Mouse (Mus musculus): ENCODE results near the gene Mok. TPM values are rescaled to one million over a fixed set of nuclear protein-coding genes. Genes with fewer than 3 reads are reported as not detected.

Mok gene
- total RNA-seq, 1 experiment from 2014 or later: 0.25 TPM

- ATAC-seq (replicated peaks in 1 of 2; ENCODE audit: insufficient read depth in 1 of 2, low FRiP score in 2 of 2, low TSS enrichment in 1 of 2, low read depth in 1 of 2, poor library complexity in 2 of 2, severe bottlenecking in 2 of 2): no peak
These were observed 11.2 kb upstream of the Mok start for GRCm38 (mm10) chr12:110851923-110852322.

GRCm38 (mm10) chr12:110851414-110851813 is 10.7 kb upstream of the Mok start:
- ATAC-seq (replicated peaks in 1 of 2; ENCODE audit: insufficient read depth in 1 of 2, low FRiP score in 2 of 2, low TSS enrichment in 1 of 2, low read depth in 1 of 2, poor library complexity in 2 of 2, severe bottlenecking in 2 of 2): peak in 1 of 2 experiments; percentile 46; a peak in 3 of 4 replicates

DNA sequence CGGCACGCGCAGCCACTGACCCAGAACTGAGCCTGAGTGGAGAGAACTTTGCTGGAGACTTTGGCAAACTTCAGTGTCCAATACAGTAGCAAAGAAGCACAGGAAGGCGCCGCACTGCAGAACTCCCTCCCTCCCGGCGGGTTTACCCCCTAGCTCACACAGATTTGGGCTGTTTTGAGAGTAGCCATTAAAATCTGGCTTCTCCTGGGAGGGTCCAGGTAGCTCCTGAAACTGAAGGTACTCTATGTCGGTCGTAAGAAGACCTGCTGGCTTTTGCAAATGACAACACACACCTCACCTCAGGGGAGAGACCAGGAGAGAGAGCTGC is 10.2 kb upstream of the Mok start:
- 0 out of 4 replicates have a peak, but pooled peaks of 1 of the 2 experiments have one; percentile 7 for ATAC-seq (replicated peaks in 1 of 2; ENCODE audit: insufficient read depth in 1 of 2, low FRiP score in 2 of 2, low TSS enrichment in 1 of 2, low read depth in 1 of 2, poor library complexity in 2 of 2, severe bottlenecking in 2 of 2)

- ATAC-seq (replicated peaks in 1 of 2; ENCODE audit: insufficient read depth in 1 of 2, low FRiP score in 2 of 2, low TSS enrichment in 1 of 2, low read depth in 1 of 2, poor library complexity in 2 of 2, severe bottlenecking in 2 of 2): peak; percentile 38 to 51
These were observed 9.5 kb upstream of the Mok start, which contains the start of gene Zfp839 for GRCm38 (mm10) chr12:110850010-110850928. TSS of gene Zfp839 (plus strand) at chr12:110850253.

DNA sequence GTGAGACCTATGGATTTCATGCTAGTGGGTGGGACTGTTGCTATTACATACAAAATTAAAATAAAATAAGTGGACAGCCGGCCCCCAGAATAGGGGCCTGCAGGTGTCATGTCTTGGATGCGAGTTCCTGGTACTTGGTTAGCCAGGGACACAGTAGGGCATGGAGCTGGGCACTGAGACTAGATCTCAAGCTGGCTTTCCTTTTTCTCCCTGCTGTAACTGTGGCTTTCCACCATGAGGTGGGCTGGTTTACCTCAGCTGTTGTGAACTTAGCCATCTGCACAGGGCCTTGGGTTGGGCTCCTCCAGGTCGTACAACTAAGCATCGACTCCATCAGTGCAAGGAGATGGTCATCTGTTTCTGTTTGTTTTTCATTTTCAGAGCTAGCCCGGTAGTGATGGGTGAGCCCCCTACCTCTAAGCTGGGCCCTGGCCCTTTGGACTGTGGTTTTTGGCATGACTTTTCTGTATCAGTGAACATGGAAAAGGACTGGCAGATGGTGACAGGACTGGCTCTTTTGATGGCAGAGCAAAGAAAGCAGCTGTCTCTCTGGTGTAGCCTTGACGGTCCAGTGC is 5.5 kb upstream of the Mok start:
- no peak for ATAC-seq (replicated peaks in 1 of 2; ENCODE audit: insufficient read depth in 1 of 2, low FRiP score in 2 of 2, low TSS enrichment in 1 of 2, low read depth in 1 of 2, poor library complexity in 2 of 2, severe bottlenecking in 2 of 2)

GRCm38 (mm10) chr12:110845131-110845880 is 4.6 kb upstream of the Mok start:
- peak; percentile 70 to 76 for ATAC-seq (replicated peaks in 1 of 2; ENCODE audit: insufficient read depth in 1 of 2, low FRiP score in 2 of 2, low TSS enrichment in 1 of 2, low read depth in 1 of 2, poor library complexity in 2 of 2, severe bottlenecking in 2 of 2)

GRCm38 (mm10) chr12:110844227-110845130 is 3.7 kb upstream of the Mok start:
- ATAC-seq (replicated peaks in 1 of 2; ENCODE audit: insufficient read depth in 1 of 2, low FRiP score in 2 of 2, low TSS enrichment in 1 of 2, low read depth in 1 of 2, poor library complexity in 2 of 2, severe bottlenecking in 2 of 2): peak; percentile 13 to 19

- peak; percentile 62 for ATAC-seq (replicated peaks in 1 of 2; ENCODE audit: insufficient read depth in 1 of 2, low FRiP score in 2 of 2, low TSS enrichment in 1 of 2, low read depth in 1 of 2, poor library complexity in 2 of 2, severe bottlenecking in 2 of 2)
These were observed 2.7 kb upstream of the Mok start for GRCm38 (mm10) chr12:110843194-110844048.

- no peak for ATAC-seq (replicated peaks in 1 of 2; ENCODE audit: insufficient read depth in 1 of 2, low FRiP score in 2 of 2, low TSS enrichment in 1 of 2, low read depth in 1 of 2, poor library complexity in 2 of 2, severe bottlenecking in 2 of 2)
These were observed 1.2 kb upstream of the Mok start for GRCm38 (mm10) chr12:110841731-110842493.

- no peak for ATAC-seq (replicated peaks in 1 of 2; ENCODE audit: insufficient read depth in 1 of 2, low FRiP score in 2 of 2, low TSS enrichment in 1 of 2, low read depth in 1 of 2, poor library complexity in 2 of 2, severe bottlenecking in 2 of 2)
These were observed 2.9 kb downstream of the Mok start for GRCm38 (mm10) chr12:110837850-110838249.

DNA sequence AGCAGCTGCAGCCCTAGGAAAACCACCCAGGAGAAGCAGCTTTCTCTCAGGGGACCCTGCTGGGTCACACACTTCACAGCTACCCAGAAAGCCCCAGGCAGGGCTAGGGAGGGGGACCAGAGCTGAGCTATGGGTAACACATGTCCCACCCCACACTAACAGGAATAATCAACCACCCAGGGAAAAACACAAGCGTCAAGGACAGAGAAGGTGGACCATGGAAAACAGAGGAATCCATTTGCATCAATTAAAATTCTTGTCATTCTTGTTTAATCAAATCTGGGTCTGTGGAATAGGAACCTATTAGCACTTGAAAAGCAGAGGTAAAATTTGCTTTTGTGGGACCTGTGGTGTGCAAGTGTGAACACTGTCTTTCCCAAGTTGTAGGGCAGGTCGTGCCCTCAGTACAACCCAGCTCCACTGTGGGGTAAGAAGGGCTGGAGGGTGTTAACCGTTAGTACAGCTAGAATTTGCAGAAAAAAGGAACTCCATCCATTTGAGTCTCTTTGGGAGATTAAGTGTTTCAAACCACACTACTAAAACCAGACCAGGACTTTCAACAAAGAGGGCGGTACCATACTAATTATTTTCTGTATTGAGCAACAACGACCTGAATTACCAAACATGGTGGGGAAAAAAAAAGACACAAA is 3.4 kb downstream of the Mok start:
- peak in 1 of 2 experiments; percentile 13; a peak in 1 of 4 replicates for ATAC-seq (replicated peaks in 1 of 2; ENCODE audit: insufficient read depth in 1 of 2, low FRiP score in 2 of 2, low TSS enrichment in 1 of 2, low read depth in 1 of 2, poor library complexity in 2 of 2, severe bottlenecking in 2 of 2)

GRCm38 (mm10) chr12:110836729-110837128 is 4.0 kb downstream of the Mok start:
- no peak for ATAC-seq (replicated peaks in 1 of 2; ENCODE audit: insufficient read depth in 1 of 2, low FRiP score in 2 of 2, low TSS enrichment in 1 of 2, low read depth in 1 of 2, poor library complexity in 2 of 2, severe bottlenecking in 2 of 2)

DNA sequence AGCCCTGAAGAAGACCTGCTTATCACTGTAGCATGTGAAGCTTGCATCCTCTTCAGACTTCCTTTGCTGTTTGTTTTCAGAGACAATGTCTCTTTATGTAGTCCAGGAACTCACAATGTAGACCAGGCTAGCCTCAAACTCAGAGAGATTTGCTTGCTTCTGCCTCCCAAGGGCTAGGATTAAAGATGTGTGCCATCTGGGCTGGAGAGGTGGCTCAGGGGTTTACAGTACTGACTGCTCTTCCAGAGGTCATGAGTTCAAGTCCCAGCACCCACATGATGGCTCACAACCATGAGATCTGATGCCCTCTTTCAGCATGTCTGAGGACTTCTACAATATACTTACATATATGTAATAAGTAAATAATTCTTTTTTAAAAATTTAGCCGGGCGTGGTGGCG is 5.6 kb downstream of the Mok start:
- no peak for ATAC-seq (replicated peaks in 1 of 2; ENCODE audit: insufficient read depth in 1 of 2, low FRiP score in 2 of 2, low TSS enrichment in 1 of 2, low read depth in 1 of 2, poor library complexity in 2 of 2, severe bottlenecking in 2 of 2)

GRCm38 (mm10) chr12:110830293-110831024 is 10.3 kb downstream of the Mok start:
- no peak for ATAC-seq (replicated peaks in 1 of 2; ENCODE audit: insufficient read depth in 1 of 2, low FRiP score in 2 of 2, low TSS enrichment in 1 of 2, low read depth in 1 of 2, poor library complexity in 2 of 2, severe bottlenecking in 2 of 2)

GRCm38 (mm10) chr12:110828908-110829307 is 11.8 kb downstream of the Mok start:
- no peak for ATAC-seq (replicated peaks in 1 of 2; ENCODE audit: insufficient read depth in 1 of 2, low FRiP score in 2 of 2, low TSS enrichment in 1 of 2, low read depth in 1 of 2, poor library complexity in 2 of 2, severe bottlenecking in 2 of 2)
